Mouse (Mus musculus) heart, adult 2 months (tissue): ENCODE measurements around the gene Mocs1. TPM values are rescaled to one million over a fixed set of nuclear protein-coding genes. Genes with fewer than 3 reads are reported as not detected.
"Not testable (repeated sequence)": the region's sequence is repeated elsewhere in the genome, so short reads cannot be mapped to it uniquely, and the experiment has no call there.

Source experiments
- DNase-seq, 2 experiments: peaks; one replicate each; pipeline ENCODE4 v3.0.0; 2021
- H3K27ac ChIP-seq: fragments of 200-600 bp; 2 replicates; pipeline ENCODE4 v1.8.1; 2022
- H3K27me3 ChIP-seq: fragments of 200-500 bp; 2 replicates; pipeline ENCODE4 v1.6.1; 2012; ENCODE audit warnings: mild to moderate bottlenecking, low read length, inconsistent platforms, mixed read lengths; ENCODE audit not compliant: control insufficient read depth, insufficient read depth
- H3K36me3 ChIP-seq: fragments of 200-500 bp; 2 replicates; pipeline ENCODE4 v1.6.1; 2012; ENCODE audit warnings: low read length, inconsistent platforms; ENCODE audit not compliant: control insufficient read depth, insufficient read depth
- H3K4me1 ChIP-seq: fragments of 200-500 bp; 2 replicates; pipeline ENCODE4 v1.6.1; 2011; ENCODE audit warnings: low read length; ENCODE audit not compliant: control insufficient read depth, insufficient read depth
- H3K4me3 ChIP-seq: fragments of 200-600 bp; 2 replicates; pipeline ENCODE4 v1.8.1; 2022
- H3K79me2 ChIP-seq: fragments of 200-500 bp; replicated peaks from 2 replicates; pipeline ENCODE4 v1.6.1; 2012; ENCODE audit warnings: mild to moderate bottlenecking, inconsistent platforms, low read length, moderate library complexity, mixed read lengths; ENCODE audit not compliant: control insufficient read depth, insufficient read depth
- H3K9ac ChIP-seq: fragments of 200-500 bp; 2 replicates; pipeline ENCODE4 v1.6.1; 2012; ENCODE audit warnings: low read depth, mild to moderate bottlenecking, control low read depth, inconsistent platforms, low read length, mixed read lengths
- CTCF ChIP-seq: fragments of 200-600 bp; IDR thresholded peaks from 2 replicates; pipeline ENCODE4 v1.8.1; 2022; ENCODE audit warnings: antibody characterized with exemption, mild to moderate bottlenecking, moderate library complexity
- EP300 ChIP-seq: fragments of 200-500 bp; IDR thresholded peaks from 2 replicates; pipeline ENCODE4 v1.6.1; 2011; ENCODE audit warnings: low read depth, low read length, control low read depth; ENCODE audit not compliant: insufficient read depth
- POLR2A ChIP-seq: fragments of 200-500 bp; IDR thresholded peaks from 2 replicates; pipeline ENCODE4 v1.6.1; 2011; ENCODE audit warnings: mild to moderate bottlenecking, low read depth, low read length, control low read depth; ENCODE audit not compliant: insufficient read depth
- WGBS: fragments of 180-500 bp; shearing (Covaris S2); methylation state at CpG from one replicate; pipeline ENCODE4 v1.1.7; 2018; 5-methylcytosine and 5-hydroxymethylcytosine counted together
- intact Hi-C: fragments of 180-260 bp; cut with DNase I; formaldehyde crosslinking; loops from one replicate; pipeline ENCODE4 v1.15.1; 2025
- polyA plus RNA-seq: library from polyadenylated mRNA; depleted of rRNA; stranded (reverse); fragments of >200 nt; gene quantifications from 2 replicates; pipeline ENCODE4 v1.2.3, GENCODE M21; 2012
- total RNA-seq, 2 experiments: library from RNA; stranded (reverse); gene quantifications; 2 replicates each; pipeline ENCODE4 v1.2.3; 2021

The Mocs1 gene
- total and polyA plus RNA-seq, 3 experiments: 13.4 to 20.9 (median 19.2) TPM

GRCm38 (mm10) chr17:49433071-49433470 is 4.9 kb downstream of the Mocs1 start:
- WGBS: 98% methylated on average over 6 of the region's 6 CpGs
- H3K27me3 ChIP-seq: no peaks in the 10 kb centered on the region
- peaks cover 25% of the 10 kb centered on the region for H3K4me1 ChIP-seq
- H3K79me2 ChIP-seq: no peaks in the 10 kb centered on the region
- no peak overlapping the region; the same call in 1 of the 2 replicates for H3K27ac ChIP-seq
- H3K4me3 ChIP-seq: no peak overlapping the region
- intact Hi-C loops: no loop called here
- no peak overlapping the region for H3K9ac ChIP-seq
- peak in 1 of 2 experiments; percentile 2 for DNase-seq
- peaks cover 3% of the 10 kb centered on the region; the same call in 1 of the 2 replicates for H3K36me3 ChIP-seq
- TF ChIP-seq EP300: no peak
- no peak for TF ChIP-seq CTCF
- no peak for TF ChIP-seq POLR2A

- no peak overlapping the region for H3K9ac ChIP-seq
- no peaks in the 10 kb centered on the region for H3K79me2 ChIP-seq
- H3K27me3 ChIP-seq: no peaks in the 10 kb centered on the region
- peaks cover 3% of the 10 kb centered on the region; the same call in 1 of the 2 replicates for H3K36me3 ChIP-seq
- intact Hi-C loops: no loop called here
- TF ChIP-seq POLR2A: no peak
- no peak for TF ChIP-seq CTCF
- peaks cover 23% of the 10 kb centered on the region for H3K4me1 ChIP-seq
- H3K4me3 ChIP-seq: no peak overlapping the region
- 68% methylated on average over 6 of the region's 6 CpGs for WGBS
- DNase-seq: peak in 1 of 2 experiments; percentile 0
- no peak overlapping the region for H3K27ac ChIP-seq
Observed at GRCm38 (mm10) chr17:49434236-49434635, 6.1 kb downstream of the Mocs1 start.

- TF ChIP-seq CTCF (no peak), POLR2A (no peak), EP300 (no peak)
- Histone ChIP-seq H3K4me1 (peaks cover 16% of the 10 kb centered on the region), H3K36me3 (peaks cover 3% of the 10 kb centered on the region; the same call in 1 of the 2 replicates), H3K27ac (no peak overlapping the region), H3K9ac (no peak overlapping the region), H3K79me2 (no peaks in the 10 kb centered on the region), H3K4me3 (no peak overlapping the region), H3K27me3 (no peaks in the 10 kb centered on the region)
- 76% methylated on average over 10 of the region's 10 CpGs for WGBS
- DNase-seq: peak in 1 of 2 experiments; percentile 2
- intact Hi-C loops: no loop called here
Observed at GRCm38 (mm10) chr17:49435081-49435480, 6.9 kb downstream of the Mocs1 start.

DNA sequence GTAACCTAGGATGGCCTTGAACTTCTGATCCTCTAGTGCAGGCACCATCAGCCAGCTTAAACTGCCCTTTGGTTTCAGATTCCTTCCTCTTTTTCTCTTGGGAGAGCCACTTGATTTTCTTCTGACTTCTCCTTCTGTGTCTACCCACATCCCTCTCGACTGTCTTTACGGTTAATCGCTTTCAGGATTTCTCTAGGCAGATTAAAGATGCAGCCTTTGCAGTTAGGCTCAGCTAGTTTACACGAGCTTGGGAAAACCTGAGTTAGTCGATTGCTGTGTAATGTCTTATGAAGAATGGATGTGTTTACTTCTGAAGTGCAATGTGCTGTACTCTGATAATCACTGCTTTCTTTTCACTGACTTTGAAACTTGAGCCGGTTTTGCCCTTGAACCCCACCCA is 8.5 kb downstream of the Mocs1 start:
- no peak overlapping the region for H3K27ac ChIP-seq
- intact Hi-C loops: no loop called here
- no peaks in the 10 kb centered on the region for H3K79me2 ChIP-seq
- no peaks in the 10 kb centered on the region for H3K27me3 ChIP-seq
- WGBS: 88% methylated on average over 6 of the region's 6 CpGs
- no peak overlapping the region for H3K4me3 ChIP-seq
- no peak for TF ChIP-seq CTCF
- no peak for TF ChIP-seq POLR2A
- TF ChIP-seq EP300: no peak
- H3K4me1 ChIP-seq: peaks cover 12% of the 10 kb centered on the region
- peaks cover 3% of the 10 kb centered on the region; the same call in 1 of the 2 replicates for H3K36me3 ChIP-seq
- DNase-seq: no peak
- H3K9ac ChIP-seq: no peak overlapping the region

DNA sequence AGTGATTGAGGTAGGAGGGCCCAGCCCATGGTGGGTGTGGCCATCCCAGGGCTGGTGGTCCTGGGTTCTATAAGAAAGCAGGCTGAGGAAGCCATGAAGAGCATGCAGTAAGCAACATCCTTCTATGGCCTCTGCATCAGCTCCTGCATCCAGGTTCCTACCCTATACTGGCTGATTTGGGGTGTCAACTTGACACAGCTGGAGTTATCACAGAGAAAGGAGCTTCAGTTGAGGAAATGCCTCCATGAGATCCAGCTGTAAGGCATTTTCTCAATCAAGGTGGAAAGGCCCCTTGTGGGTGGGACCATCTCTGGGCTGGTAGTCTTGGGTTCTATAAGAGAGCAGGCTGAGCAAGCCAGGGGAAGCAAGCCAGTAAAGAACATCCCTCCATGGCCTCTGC is 9.1 kb downstream of the Mocs1 start:
- H3K36me3 ChIP-seq, intact Hi-C loops, H3K27ac ChIP-seq, H3K27me3 ChIP-seq, H3K4me1 ChIP-seq, H3K4me3 ChIP-seq, H3K79me2 ChIP-seq, H3K9ac ChIP-seq, DNase-seq: not testable (repeated sequence)

- Histone ChIP-seq H3K79me2 (no peaks in the 10 kb centered on the region), H3K4me3 (no peak overlapping the region), H3K27ac (no peak overlapping the region), H3K36me3 (no peaks in the 10 kb centered on the region), H3K9ac (no peak overlapping the region), H3K4me1 (no peaks in the 10 kb centered on the region), H3K27me3 (no peaks in the 10 kb centered on the region)
- no peak for TF ChIP-seq EP300
- TF ChIP-seq CTCF: no peak
- TF ChIP-seq POLR2A: no peak
- intact Hi-C loops: no loop called here
- 73% methylated on average over 12 of the region's 12 CpGs for WGBS
- peak in 1 of 2 experiments; percentile 14 for DNase-seq
Observed at GRCm38 (mm10) chr17:49438822-49439574, 10.8 kb downstream of the Mocs1 start.
